ENCODE assay signal across 8 mouse cellular contexts in the genomic region with DNA sequence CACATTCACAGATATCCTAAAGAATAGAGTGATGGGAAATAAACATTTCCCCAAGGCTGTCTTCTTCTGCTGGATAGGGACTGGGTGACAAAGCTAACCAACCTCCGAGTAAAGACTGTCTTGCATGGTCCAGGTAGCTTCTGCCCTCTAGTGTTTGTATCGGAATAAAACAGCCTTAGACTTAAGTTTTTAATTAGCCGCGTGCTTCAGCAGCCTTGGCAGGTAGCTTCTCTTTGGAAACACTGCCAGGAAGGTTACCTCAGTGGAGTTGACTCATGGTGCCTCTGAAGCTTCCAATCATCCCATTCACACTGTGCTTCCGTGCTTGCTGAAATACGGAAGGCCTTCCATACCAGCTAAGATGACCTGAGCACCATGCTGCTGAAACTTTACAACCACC.
DNase-seq lines count a peak whose midpoint lies in the region; ATAC-seq and TF ChIP-seq lines count a peak whose summit lies in the region.
"Had no signal": no experiment of that assay in that cellular context is flagged by ENCODE, and none has a peak within 500 bp of the region (broad histone marks: within the 10 kb centered on the region; RNA-seq: fewer than 3 reads in every experiment).

No protein-coding gene starts in this region.

- no peaks in the 10 kb centered on the region for H3K4me1 ChIP-seq in limb, embryonic 11.5 days (ENCODE audit: control insufficient read depth, insufficient read depth, low read length)
- H3K4me1 ChIP-seq in limb, embryonic 10.5 days, result no peaks in the 10 kb centered on the region
- no peaks in the 10 kb centered on the region for H3K4me1 ChIP-seq in MEL (ENCODE audit: control insufficient read depth in 1 of 2, insufficient read depth in 2 of 2, low read length in 2 of 2)
- no peaks in the 10 kb centered on the region for H3K4me1 ChIP-seq in forebrain, embryonic 14.5 days (ENCODE audit: control insufficient read depth, insufficient read depth, low read length)
- no peaks in the 10 kb centered on the region for H3K4me1 ChIP-seq in neural tube, embryonic 14.5 days (ENCODE audit: control insufficient read depth, insufficient read depth, low read length)

- TF ChIP-seq CTCF in MEL (IDR thresholded peaks at IDR 0.05 in 2 of 3, conservative IDR thresholded peaks at IDR 0.05 in 1 of 3; ENCODE audit: control insufficient read depth in 1 of 3, insufficient read depth in 1 of 3, low read depth in 2 of 3, low read length in 3 of 3, poor library complexity in 1 of 3, severe bottlenecking in 1 of 3), result peak; percentile 45 to 82 (median 63)

- no peak for TF ChIP-seq POLR2A in MEL (IDR thresholded peaks at IDR 0.05; ENCODE audit: control insufficient read depth in 1 of 2, insufficient read depth in 1 of 2, low read depth in 1 of 2, low read length in 2 of 2, poor library complexity in 1 of 2)

- ATAC-seq in limb, embryonic 11.5 days (ENCODE audit: insufficient number of reproducible peaks, low FRiP score, low TSS enrichment, low read depth), result no peak
- ATAC-seq in forebrain, embryonic 14.5 days, result peak; percentile 75
- peak; percentile 69; the same call in 1 of the 2 replicates for ATAC-seq in neural tube, embryonic 14.5 days (ENCODE audit: low read depth)

- WGBS in limb, embryonic 11.5 days, result 10% methylated on average over 6 of the region's 6 CpGs
- 9% methylated on average over 6 of the region's 6 CpGs for WGBS in limb, embryonic 10.5 days
- WGBS in forebrain, embryonic 14.5 days, result 10% methylated on average over 6 of the region's 6 CpGs
- 14% methylated on average over 6 of the region's 6 CpGs for WGBS in neural tube, embryonic 14.5 days

- no peak overlapping the region for H3K9ac ChIP-seq in limb, embryonic 11.5 days (ENCODE audit: low read length)
- no peak overlapping the region for H3K9ac ChIP-seq in MEL (ENCODE audit: control insufficient read depth, low read depth, low read length, poor library complexity, severe bottlenecking)
- H3K9ac ChIP-seq in forebrain, embryonic 14.5 days (ENCODE audit: low read length), result no peak overlapping the region
- no peak overlapping the region for H3K9ac ChIP-seq in neural tube, embryonic 14.5 days (replicated peaks; ENCODE audit: low read depth, low read length)

- peak; percentile 91 for TF ChIP-seq RAD21 in MEL (IDR thresholded peaks at IDR 0.05; ENCODE audit: low read depth, low read length)

- no peaks in the 10 kb centered on the region for H3K27me3 ChIP-seq in limb, embryonic 11.5 days (ENCODE audit: control insufficient read depth, insufficient read depth, low read length)
- H3K27me3 ChIP-seq in limb, embryonic 10.5 days (ENCODE audit: low read depth, poor library complexity, severe bottlenecking), result peaks cover 13% of the 10 kb centered on the region; the same call in 1 of the 2 replicates
- peaks cover 5 to 6% of the 10 kb centered on the region in 2 experiments for H3K27me3 ChIP-seq in MEL (ENCODE audit: control insufficient read depth in 1 of 2, insufficient read depth in 2 of 2, low read length in 2 of 2)
- no peaks in the 10 kb centered on the region for H3K27me3 ChIP-seq in forebrain, embryonic 14.5 days (replicated peaks; ENCODE audit: control insufficient read depth, insufficient read depth, low read length)
- no peaks in the 10 kb centered on the region for H3K27me3 ChIP-seq in neural tube, embryonic 14.5 days (ENCODE audit: control insufficient read depth, insufficient read depth, low read length)

- no peak for TF ChIP-seq EP300 in MEL (IDR thresholded peaks at IDR 0.05; ENCODE audit: low read depth in 1 of 2, low read length in 2 of 2)

- DNase-seq in limb, embryonic 11.5 days (ENCODE audit: low spot score), result peak; percentile 29
- no peak for DNase-seq in limb, embryonic 10.5 days (ENCODE audit: low spot score)
- DNase-seq in MEL (ENCODE audit: low read depth, low spot score), result peak; percentile 71
- DNase-seq in c-Kit-positive CD71-positive TER-119-positive erythroid progenitor cells, embryonic 14.5 days (ENCODE audit: low spot score), result peak; percentile 5
- DNase-seq in forebrain, embryonic 14.5 days (ENCODE audit: low spot score), result peak; percentile 88
- peak; percentile 52 for DNase-seq in layer of hippocampus, adult 9-10 months (ENCODE audit: low spot score)

- H3K4me3 ChIP-seq in limb, embryonic 11.5 days (ENCODE audit: low read depth, low read length), result no peak overlapping the region
- H3K4me3 ChIP-seq in limb, embryonic 10.5 days, result no peak overlapping the region
- H3K4me3 ChIP-seq in MEL (ENCODE audit: control insufficient read depth in 1 of 2, insufficient read depth in 1 of 2, low read depth in 2 of 2, low read length in 2 of 2), result no peak overlapping the region
- no peak overlapping the region for H3K4me3 ChIP-seq in forebrain, embryonic 14.5 days (ENCODE audit: low read depth, low read length)
- H3K4me3 ChIP-seq in neural tube, embryonic 14.5 days (ENCODE audit: low read depth, low read length), result no peak overlapping the region

- H3K36me3 ChIP-seq in limb, embryonic 11.5 days (ENCODE audit: control insufficient read depth, insufficient read depth, low read length), result no peaks in the 10 kb centered on the region
- no peaks in the 10 kb centered on the region for H3K36me3 ChIP-seq in limb, embryonic 10.5 days
- no peaks in the 10 kb centered on the region for H3K36me3 ChIP-seq in MEL (ENCODE audit: control insufficient read depth in 1 of 2, insufficient read depth in 2 of 2, low read length in 2 of 2)
- H3K36me3 ChIP-seq in forebrain, embryonic 14.5 days (ENCODE audit: control insufficient read depth, insufficient read depth, low read length), result no peaks in the 10 kb centered on the region
- H3K36me3 ChIP-seq in neural tube, embryonic 14.5 days (ENCODE audit: control insufficient read depth, insufficient read depth, low read length), result no peaks in the 10 kb centered on the region

- no peaks in the 10 kb centered on the region for H3K79me2 ChIP-seq in MEL (ENCODE audit: control insufficient read depth, insufficient read depth, low read length, poor library complexity)

- no peak overlapping the region for H3K27ac ChIP-seq in limb, embryonic 11.5 days (replicated peaks; ENCODE audit: low read depth, low read length)
- H3K27ac ChIP-seq in limb, embryonic 10.5 days, result no peak overlapping the region
- H3K27ac ChIP-seq in MEL (ENCODE audit: control insufficient read depth, low read depth, low read length), result no peak overlapping the region
- H3K27ac ChIP-seq in forebrain, embryonic 14.5 days (ENCODE audit: low read depth, low read length), result no peak overlapping the region
- no peak overlapping the region for H3K27ac ChIP-seq in neural tube, embryonic 14.5 days (ENCODE audit: low read depth, low read length)
- H3K27ac ChIP-seq: macrophage had no signal

- no peaks in the 10 kb centered on the region for H3K9me3 ChIP-seq in limb, embryonic 11.5 days (ENCODE audit: control insufficient read depth, low read length)
- H3K9me3 ChIP-seq in limb, embryonic 10.5 days (replicated peaks), result no peaks in the 10 kb centered on the region
- no peaks in the 10 kb centered on the region for H3K9me3 ChIP-seq in MEL (replicated peaks; ENCODE audit: insufficient read depth, low read length)
- H3K9me3 ChIP-seq in forebrain, embryonic 14.5 days (replicated peaks; ENCODE audit: control insufficient read depth, low read length), result no peaks in the 10 kb centered on the region
- no peaks in the 10 kb centered on the region for H3K9me3 ChIP-seq in neural tube, embryonic 14.5 days (ENCODE audit: control insufficient read depth, low read length)

- no peak overlapping the region for H3K4me2 ChIP-seq in limb, embryonic 11.5 days (ENCODE audit: low read depth, severe bottlenecking)
- H3K4me2 ChIP-seq in forebrain, embryonic 14.5 days (ENCODE audit: low read length), result no peak overlapping the region
- H3K4me2 ChIP-seq in neural tube, embryonic 14.5 days (ENCODE audit: low read depth, low read length), result no peak overlapping the region

TF ChIP-seq in MEL, 35 proteins besides CTCF, POLR2A, EP300 and RAD21:
- TF ChIP-seq MYC (IDR thresholded peaks at IDR 0.05; ENCODE audit: low read depth, low read length) (0 out of 2 replicates have a peak, but pooled peaks have one; percentile 44), TBP (IDR thresholded peaks at IDR 0.05; ENCODE audit: low read depth, low read length) (no peak), SMC3 (IDR thresholded peaks at IDR 0.05; ENCODE audit: low read depth, low read length) (peak; percentile 86), ETS1 (IDR thresholded peaks at IDR 0.05; ENCODE audit: low read depth, low read length) (no peak), CHD2 (IDR thresholded peaks at IDR 0.05; ENCODE audit: low read length) (no peak), JUND (IDR thresholded peaks at IDR 0.05; ENCODE audit: low read depth, low read length) (no peak), ZC3H11A (IDR thresholded peaks at IDR 0.05; ENCODE audit: low read depth, low read length) (peak; percentile 71), HCFC1 (IDR thresholded peaks at IDR 0.05; ENCODE audit: low read depth, low read length) (no peak)
